Mouse (Mus musculus) CD8-positive naive resting alpha-beta T cell, adult 2 months (primary cell): Measurements from ENCODE around the gene Jakmip3.
A peak's percentile ranks its signal among the peaks of the same experiment; 100 is the strongest.

Experiments
- DNase-seq, 2 experiments: peaks; one replicate each; pipeline ENCODE4 v3.0.0; 2022; ENCODE audit warnings: low read depth in 2 of 2, low spot score in 2 of 2

The Jakmip3 gene

DNA sequence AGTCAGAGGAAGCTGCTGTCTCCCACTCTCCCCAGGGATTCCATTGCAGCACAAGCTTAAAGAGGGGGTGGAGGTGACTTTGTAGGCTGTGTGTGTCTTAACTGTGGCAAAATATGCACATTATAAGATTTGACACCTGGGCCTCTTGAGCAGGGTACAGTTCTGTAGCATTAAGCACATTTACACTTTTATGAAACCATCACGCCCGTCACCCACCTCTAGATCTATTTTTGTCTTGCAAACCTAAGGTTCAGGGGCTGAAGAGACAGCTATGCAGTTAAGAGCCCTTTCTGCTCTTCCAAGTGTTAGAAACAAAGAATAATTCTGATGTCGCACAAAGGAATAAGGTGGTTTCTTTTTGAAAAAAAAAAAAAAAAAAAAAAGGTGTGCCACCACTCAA is 5.1 kb downstream of the Jakmip3 start:
- no peak for DNase-seq

GRCm38 (mm10) chr7:138947741-138948140 is 7.2 kb downstream of the Jakmip3 start:
- DNase-seq, result no peak

DNA sequence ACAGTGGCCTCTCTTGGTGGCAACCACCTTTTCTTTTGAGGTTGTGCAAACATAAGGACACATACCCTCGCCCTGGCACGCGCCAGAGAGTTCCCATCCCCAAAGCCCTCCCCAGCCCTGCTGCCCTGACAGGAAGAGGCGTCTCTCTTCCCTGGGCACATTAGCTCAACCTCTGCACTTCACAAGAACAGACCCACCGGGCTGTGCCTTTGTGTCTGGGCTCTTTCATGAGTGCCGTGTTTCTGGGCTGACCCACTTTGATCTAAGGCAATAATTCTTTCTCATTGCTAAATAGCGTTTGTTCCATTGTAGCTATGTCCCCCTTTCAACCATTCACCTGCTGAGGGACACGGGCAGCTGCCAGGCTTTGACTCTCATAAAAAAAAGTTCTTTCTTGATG is 7.8 kb downstream of the Jakmip3 start:
- DNase-seq, result no peak

DNA sequence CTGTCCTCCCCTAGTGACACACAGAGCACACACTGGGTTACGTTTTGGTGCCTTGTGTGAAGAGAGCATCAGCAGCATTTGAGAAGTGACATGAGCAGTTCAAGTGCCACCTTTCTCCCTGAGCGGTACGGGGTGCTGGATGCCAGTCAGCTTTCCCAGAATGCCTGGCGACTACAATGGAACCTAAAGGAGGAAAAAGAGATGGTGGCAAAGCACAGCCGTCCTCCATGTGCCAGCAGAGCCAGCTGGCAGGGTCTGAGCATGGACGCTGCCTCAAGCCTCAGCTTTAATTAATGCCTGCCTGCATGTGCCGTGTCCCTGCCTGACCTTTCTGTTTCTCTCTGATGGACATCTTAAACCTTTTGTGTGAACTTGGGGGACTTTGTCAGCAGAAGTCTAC is 15.3 kb downstream of the Jakmip3 start:
- no peak for DNase-seq

- no peak for DNase-seq
Measured at GRCm38 (mm10) chr7:138957106-138957505, 16.6 kb downstream of the Jakmip3 start.

DNA sequence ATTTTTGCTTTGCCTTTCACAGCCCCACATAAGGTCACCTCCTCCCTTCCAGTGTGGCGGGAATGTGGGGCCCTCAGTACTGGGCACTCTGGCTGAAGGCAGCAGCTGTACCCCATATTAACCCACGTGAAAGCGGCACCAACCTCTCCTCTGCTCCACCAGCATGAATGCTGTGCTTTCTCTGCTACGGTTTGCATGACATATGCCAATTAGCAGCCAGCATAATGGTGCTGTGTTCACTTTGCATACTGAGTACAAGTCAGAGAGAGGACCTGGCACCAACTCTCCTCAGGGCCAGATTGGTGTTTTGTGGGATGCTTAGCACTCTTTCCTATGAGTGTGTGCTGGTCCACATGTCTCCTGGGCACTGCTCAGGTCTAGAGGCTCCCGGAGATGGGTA is 19.2 kb downstream of the Jakmip3 start:
- no peak for DNase-seq

- no peak for DNase-seq
Measured at GRCm38 (mm10) chr7:138963756-138964155, 23.2 kb downstream of the Jakmip3 start.

DNA sequence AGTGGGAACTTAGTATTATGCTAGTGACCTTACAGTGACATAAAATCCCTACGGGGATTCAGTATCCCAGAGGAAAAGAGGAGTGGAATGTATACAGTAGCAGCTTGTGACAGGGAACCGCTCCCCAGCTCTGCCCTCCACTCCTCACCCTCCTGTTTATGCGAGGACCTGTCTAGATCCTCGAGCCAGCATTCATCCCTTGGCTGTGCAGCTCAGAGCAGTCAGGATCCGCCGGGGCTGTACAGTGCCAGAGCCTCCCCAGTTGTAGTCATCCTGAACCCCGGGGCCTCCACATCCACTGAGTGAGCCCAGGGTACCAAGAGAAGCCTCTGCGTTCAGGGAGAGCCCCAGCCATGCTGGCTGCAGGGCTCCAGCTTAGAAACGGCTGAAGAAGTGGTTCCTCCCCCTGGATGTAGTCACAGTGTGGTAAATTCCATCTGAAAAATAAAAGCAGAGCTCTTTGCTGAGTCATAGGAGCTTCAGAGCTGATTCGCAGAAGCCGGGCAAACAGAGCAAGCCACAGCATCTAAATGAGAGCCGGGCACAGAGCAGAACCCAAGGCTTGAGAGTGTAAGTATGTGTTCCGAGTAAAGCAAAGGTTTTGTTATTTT is 27.6 kb downstream of the Jakmip3 start:
- no peak for DNase-seq

GRCm38 (mm10) chr7:138977510-138977909 is 37.0 kb downstream of the Jakmip3 start:
- no peak for DNase-seq

- no peak for DNase-seq
Measured at GRCm38 (mm10) chr7:138984576-138984975, 44.0 kb downstream of the Jakmip3 start.

DNA sequence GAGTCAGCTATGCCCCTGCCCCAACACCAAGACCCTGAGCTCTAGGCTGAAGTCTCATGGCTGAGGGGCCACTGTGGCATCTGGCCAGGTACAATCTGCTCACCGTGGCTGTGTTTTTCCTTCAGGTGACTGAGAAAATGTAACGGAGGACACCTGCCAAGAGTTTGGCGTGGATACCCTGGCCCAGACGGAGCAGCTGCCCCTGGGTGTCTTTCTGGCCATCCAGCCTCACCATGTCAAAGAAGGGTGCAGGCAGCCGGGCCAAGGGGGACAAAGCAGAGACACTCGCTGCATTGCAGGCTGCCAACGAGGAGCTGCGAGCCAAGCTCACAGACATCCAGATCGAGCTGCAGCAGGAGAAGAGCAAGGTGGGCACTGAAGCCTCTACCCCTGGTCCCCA is 48.6 kb downstream of the Jakmip3 start:
- no peak for DNase-seq

- no peak for DNase-seq
Measured at GRCm38 (mm10) chr7:139002692-139003091, 62.2 kb downstream of the Jakmip3 start.

GRCm38 (mm10) chr7:139003250-139003649 is 62.7 kb downstream of the Jakmip3 start:
- DNase-seq, result no peak

- no peak for DNase-seq
Measured at GRCm38 (mm10) chr7:139009786-139010502, 69.4 kb downstream of the Jakmip3 start.

GRCm38 (mm10) chr7:139011027-139011426 is 70.5 kb downstream of the Jakmip3 start:
- peak; percentile 6 to 25 for DNase-seq

DNA sequence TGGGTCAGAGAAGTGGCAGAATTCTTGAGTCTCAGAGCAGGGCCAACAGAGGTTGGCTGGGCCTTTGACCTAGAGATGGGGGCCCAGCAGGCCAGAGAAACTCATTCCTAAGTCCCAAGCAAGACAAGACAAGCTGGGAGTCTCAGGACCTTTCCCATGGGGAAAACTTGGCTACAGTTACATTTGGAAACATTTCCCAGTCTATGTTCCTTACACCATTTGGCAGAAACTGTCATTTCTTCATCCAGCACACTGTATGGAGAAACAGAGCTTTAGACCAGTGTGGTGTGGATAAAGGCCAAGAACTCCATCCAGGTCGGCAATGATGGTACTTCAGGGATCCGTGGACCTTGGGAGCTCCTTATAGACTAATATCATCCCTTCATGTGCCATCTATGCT is 71.1 kb downstream of the Jakmip3 start:
- DNase-seq, result no peak

GRCm38 (mm10) chr7:139012767-139013369 is 72.3 kb downstream of the Jakmip3 start:
- no peak for DNase-seq

DNA sequence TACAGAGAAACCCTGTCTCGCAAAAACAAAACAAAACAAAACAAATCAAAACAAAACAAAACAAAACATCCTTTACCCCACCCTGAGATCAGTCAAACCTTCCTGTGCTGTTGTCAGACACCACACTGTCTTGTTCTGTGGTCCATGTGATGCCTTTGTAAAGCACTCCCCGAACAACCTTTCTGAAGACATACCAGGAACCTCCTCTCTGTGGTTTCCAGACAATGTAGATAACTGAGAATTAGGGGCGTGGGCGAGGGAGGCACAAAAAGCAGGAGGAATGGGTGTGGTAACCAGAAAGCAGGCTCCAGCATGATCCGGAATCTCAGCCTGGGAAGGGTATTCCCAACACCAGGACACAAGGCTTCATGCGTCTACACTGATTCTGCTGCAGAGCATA is 74.6 kb downstream of the Jakmip3 start:
- no peak for DNase-seq

DNA sequence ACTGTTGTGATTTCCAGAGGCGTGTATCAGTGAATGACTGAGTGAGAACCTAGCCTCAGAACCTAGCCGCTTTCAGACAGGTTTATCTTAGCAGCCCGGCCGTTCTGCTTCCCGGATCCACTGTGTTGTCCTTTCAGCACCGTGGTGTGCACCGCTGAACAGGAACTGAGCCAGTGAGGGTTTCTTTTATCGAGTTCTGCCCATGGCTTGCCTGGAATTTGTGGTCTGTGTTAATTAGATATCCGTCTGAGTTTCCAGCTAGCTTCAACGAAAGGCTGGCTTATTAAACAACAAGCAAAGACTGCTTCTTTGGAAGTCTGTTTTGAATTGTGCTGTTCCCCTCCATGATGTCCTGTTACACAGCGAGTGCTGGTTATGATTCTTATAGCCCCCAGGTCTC is 75.8 kb downstream of the Jakmip3 start:
- no peak for DNase-seq

DNA sequence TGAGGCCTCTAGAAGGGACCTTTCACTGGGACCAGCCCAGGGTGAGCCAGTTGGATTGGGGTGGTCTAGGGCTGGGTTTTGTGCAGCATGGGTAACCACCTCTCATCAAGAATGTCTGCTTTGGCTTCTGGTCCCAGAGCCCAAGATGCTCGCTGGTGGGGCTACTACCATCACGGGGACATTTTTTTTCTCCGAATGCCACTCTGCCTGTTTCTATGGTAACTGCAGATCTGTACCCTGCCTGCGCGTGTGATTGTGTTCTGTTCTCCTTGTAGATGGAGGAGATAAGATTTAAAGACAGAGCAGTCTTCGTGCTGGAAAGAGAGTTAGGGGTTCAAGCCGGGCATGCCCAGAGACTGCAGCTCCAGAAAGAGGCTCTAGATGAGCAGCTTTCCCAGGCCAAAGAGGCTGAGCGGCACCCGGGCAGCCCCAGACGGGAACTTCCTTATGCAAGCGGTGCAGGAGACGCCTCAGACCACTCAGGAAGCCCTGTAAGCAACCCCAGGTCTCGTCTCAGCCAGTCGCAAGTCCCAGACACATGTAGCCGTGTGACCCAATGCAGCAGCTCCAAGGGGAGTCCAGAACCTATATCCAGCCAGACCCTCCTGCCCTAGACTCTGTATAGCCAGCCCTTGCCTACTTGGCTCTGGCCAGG is 76.8 kb downstream of the Jakmip3 start:
- no peak for DNase-seq

DNA sequence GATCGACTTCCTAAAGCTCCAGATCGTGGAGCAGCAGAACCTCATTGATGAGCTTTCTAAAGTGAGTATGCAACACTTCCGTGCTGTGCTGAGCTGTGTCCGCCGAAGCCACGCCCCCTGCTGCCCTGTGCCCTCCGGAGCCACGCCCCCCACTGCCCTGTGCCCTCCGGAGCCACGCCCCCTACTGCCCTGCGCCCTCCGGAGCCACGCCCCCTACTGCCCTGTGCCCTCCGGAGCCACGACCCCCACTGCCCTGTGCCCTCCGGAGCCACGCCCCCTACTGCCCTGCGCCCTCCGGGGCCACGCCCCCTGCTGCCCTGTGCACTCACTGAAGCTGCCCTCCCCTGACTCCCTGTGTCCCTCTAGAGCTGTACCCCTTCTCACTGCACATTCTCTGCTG is 80.4 kb downstream of the Jakmip3 start:
- no peak for DNase-seq

GRCm38 (mm10) chr7:139021326-139021725 is 80.8 kb downstream of the Jakmip3 start:
- no peak for DNase-seq
